Mouse (Mus musculus) intestine, embryonic 15.5 days (tissue): ENCODE measurements around the gene Ptpre. TPM values are rescaled to one million over a fixed set of nuclear protein-coding genes. Genes with fewer than 3 reads are reported as not detected.
"Not testable (repeated sequence)": the region's sequence is repeated elsewhere in the genome, so short reads cannot be mapped to it uniquely, and the experiment has no call there.

ENCODE experiments used
- ATAC-seq: fragments of 200-750 bp; cut with Nextera tagmentation; 2 replicates; pipeline ENCODE4 v1.8.0; 2017; ENCODE audit warnings: moderate TSS enrichment, moderate library complexity
- H3K27ac ChIP-seq: fragments of 300-500 bp; sonication (generic); 2 replicates; pipeline ENCODE4 v1.5.1; 2015; ENCODE audit warnings: mild to moderate bottlenecking, inconsistent platforms
- H3K27me3 ChIP-seq: fragments of 300-500 bp; sonication (generic); replicated peaks from 2 replicates; pipeline ENCODE4 v1.6.1; 2015; ENCODE audit warnings: inconsistent platforms
- H3K36me3 ChIP-seq: fragments of 300-500 bp; sonication (generic); 2 replicates; pipeline ENCODE4 v1.6.1; 2015; ENCODE audit warnings: inconsistent platforms
- H3K4me1 ChIP-seq: fragments of 300-500 bp; sonication (generic); replicated peaks from 2 replicates; pipeline ENCODE4 v1.6.1; 2015; ENCODE audit warnings: inconsistent platforms
- H3K4me2 ChIP-seq: fragments of 300-500 bp; sonication (generic); replicated peaks from 2 replicates; pipeline ENCODE4 v1.6.1; 2015; ENCODE audit warnings: mild to moderate bottlenecking, inconsistent platforms
- H3K4me3 ChIP-seq: fragments of 300-500 bp; sonication (generic); replicated peaks from 2 replicates; pipeline ENCODE4 v1.5.1; 2015; ENCODE audit warnings: inconsistent platforms
- H3K9ac ChIP-seq: fragments of 300-500 bp; sonication (generic); 2 replicates; pipeline ENCODE4 v1.6.1; 2015; ENCODE audit warnings: inconsistent platforms
- H3K9me3 ChIP-seq: fragments of 300-500 bp; sonication (generic); 2 replicates; pipeline ENCODE4 v1.6.1; 2016; ENCODE audit warnings: inconsistent platforms
- WGBS: fragments of 180-500 bp; shearing (Covaris S2); methylation state at CpG from one replicate; pipeline ENCODE4 v1.1.7; 2015; 5-methylcytosine and 5-hydroxymethylcytosine counted together
- polyA plus RNA-seq: library from polyadenylated mRNA; unstranded; fragments of >200 nt; fragmentation: Nextera tagmentation; extraction: Ambion mirVana; gene quantifications from 2 replicates; pipeline ENCODE4 v1.2.1, GENCODE M21; 2015

Gene Ptpre
- polyA plus RNA-seq, 1 experiment from 2014 or later = 2.6 TPM

DNA sequence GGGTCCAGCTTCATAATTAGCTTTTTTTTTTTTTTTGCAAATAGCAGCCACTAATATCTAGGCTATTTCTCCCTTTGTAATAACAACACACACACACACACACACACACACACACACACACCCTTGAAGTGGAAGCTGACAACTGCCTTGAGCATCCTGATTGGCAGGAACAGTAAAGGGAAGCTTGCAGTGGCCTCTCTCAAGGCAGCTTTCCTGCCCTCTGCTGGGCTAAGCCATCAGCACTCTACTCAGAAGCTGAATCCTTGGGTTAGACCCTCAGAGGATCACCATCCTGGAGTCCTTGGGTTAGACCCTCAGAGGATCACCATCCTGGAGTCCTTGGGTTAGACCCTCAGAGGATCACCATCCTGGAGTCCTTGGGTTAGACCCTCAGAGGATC, 79.2 kb downstream of the Ptpre start:
- not testable (repeated sequence) for H3K4me2 ChIP-seq, H3K36me3 ChIP-seq, H3K27ac ChIP-seq, H3K4me3 ChIP-seq, H3K9ac ChIP-seq, ATAC-seq, H3K4me1 ChIP-seq, H3K27me3 ChIP-seq, H3K9me3 ChIP-seq

DNA sequence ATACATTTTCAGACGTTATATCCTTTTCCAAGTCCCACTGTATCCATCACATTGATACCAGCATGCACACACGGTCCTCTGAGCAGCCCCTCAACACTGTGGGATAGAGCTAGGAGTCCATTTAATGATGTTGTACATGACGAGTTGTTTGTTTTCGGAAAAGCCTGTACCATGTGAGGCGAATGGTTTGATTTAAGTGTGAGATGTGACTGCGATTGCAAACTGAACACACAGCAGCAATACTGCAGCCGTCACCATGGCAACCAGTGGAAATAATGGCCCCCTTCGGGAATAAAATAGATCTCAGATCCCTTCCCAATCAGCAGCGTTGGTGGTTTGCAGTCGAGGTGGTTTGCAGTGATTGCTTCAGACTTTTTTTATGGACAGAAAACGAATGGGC, 80.5 kb downstream of the Ptpre start:
- no peak overlapping the region for H3K9ac ChIP-seq
- no peak overlapping the region for H3K4me3 ChIP-seq
- no peaks in the 10 kb centered on the region for H3K36me3 ChIP-seq
- H3K4me1 ChIP-seq = no peaks in the 10 kb centered on the region
- no peak overlapping the region for H3K27ac ChIP-seq
- no peak overlapping the region for H3K4me2 ChIP-seq
- ATAC-seq = no peak
- WGBS = 78% methylated on average over 11 of the region's 11 CpGs
- H3K27me3 ChIP-seq = no peaks in the 10 kb centered on the region
- no peaks in the 10 kb centered on the region for H3K9me3 ChIP-seq

DNA sequence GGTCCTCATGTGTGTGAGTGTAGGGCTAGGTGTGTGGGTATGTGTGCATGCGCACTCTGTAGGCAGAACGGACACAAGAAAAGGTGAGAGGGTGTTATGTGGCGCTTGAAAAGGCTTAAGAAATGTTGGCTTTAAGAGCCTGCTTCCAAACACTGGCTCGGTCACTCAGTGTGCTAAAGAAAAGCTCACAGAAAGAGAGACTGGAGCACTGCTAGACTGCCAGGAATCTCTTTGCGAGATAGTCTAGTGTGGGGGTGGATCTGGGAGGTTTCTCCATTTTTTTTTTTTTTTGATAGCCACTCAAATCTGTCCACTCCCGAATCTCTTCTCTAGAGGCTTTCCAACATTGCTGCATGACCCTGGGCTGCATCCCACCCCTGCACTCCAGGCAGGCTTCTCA, 84.4 kb downstream of the Ptpre start:
- Histone ChIP-seq H3K9ac (no peak overlapping the region), H3K4me1 (no peaks in the 10 kb centered on the region), H3K9me3 (no peaks in the 10 kb centered on the region), H3K27ac (no peak overlapping the region), H3K36me3 (no peaks in the 10 kb centered on the region), H3K4me2 (no peak overlapping the region), H3K27me3 (no peaks in the 10 kb centered on the region), H3K4me3 (no peak overlapping the region)
- WGBS = 55% methylated on average over 6 of the region's 6 CpGs
- ATAC-seq = no peak

DNA sequence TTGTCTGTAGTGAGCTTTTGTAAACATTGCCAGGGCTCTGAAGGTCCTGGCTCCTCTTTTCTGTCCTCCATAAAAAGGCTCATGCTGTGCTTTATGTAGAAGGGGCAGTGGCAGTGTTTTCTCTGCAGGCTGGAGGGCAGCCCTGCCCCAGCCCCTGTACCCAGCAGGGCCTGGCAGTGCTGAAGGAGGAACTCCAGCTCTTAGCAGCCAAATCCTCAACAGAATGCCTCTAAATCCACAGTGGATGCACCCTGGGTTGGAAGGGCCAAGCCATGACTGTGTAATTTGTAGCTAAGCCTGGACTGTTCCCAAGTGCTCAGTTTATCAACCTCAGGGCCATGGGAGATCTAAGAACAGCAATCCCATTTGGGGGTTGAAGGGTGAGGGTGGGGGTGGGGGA, 85.0 kb downstream of the Ptpre start:
- H3K4me3 ChIP-seq = no peak overlapping the region
- no peaks in the 10 kb centered on the region for H3K9me3 ChIP-seq
- H3K27ac ChIP-seq = no peak overlapping the region
- no peaks in the 10 kb centered on the region for H3K4me1 ChIP-seq
- no peak overlapping the region for H3K4me2 ChIP-seq
- no peak for ATAC-seq
- no peaks in the 10 kb centered on the region for H3K36me3 ChIP-seq
- H3K9ac ChIP-seq = no peak overlapping the region
- no peaks in the 10 kb centered on the region for H3K27me3 ChIP-seq

DNA sequence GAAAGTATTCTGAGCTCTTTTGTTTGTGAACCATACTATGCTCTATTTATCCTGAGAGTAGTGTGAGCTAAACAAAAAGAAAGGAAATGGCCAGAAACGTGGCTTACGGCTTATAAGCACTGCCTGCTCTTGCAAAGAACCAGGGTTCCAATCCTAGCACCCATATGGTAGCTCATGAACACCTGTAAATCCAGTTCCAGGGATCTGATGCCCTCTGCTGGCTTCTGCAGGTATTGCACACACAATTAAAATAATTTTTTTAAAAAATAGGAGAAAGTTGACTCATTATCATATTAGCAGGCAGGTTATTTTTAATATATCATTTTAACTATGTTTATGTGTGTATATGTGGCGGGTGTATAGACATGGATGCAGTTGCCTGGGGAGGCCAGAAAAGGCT, 87.6 kb downstream of the Ptpre start:
- no peak for ATAC-seq
- Histone ChIP-seq H3K9me3 (no peaks in the 10 kb centered on the region), H3K4me1 (0 out of 2 replicates have a peak, but pooled peaks cover 5% of the 10 kb centered on the region), H3K9ac (no peak overlapping the region), H3K27me3 (no peaks in the 10 kb centered on the region), H3K36me3 (no peaks in the 10 kb centered on the region), H3K27ac (no peak overlapping the region), H3K4me3 (no peak overlapping the region), H3K4me2 (no peak overlapping the region)
- 76% methylated on average over 3 of the region's 3 CpGs for WGBS

- Histone ChIP-seq H3K4me2 (no peak overlapping the region), H3K9ac (no peak overlapping the region), H3K27me3 (no peaks in the 10 kb centered on the region), H3K36me3 (no peaks in the 10 kb centered on the region), H3K9me3 (no peaks in the 10 kb centered on the region), H3K4me1 (0 out of 2 replicates have a peak, but pooled peaks cover 5% of the 10 kb centered on the region), H3K27ac (no peak overlapping the region), H3K4me3 (no peak overlapping the region)
- no peak for ATAC-seq
- 66% methylated on average over 7 of the region's 7 CpGs for WGBS
These were observed 91.1 kb downstream of the Ptpre start for GRCm38 (mm10) chr7:135628363-135628762.

DNA sequence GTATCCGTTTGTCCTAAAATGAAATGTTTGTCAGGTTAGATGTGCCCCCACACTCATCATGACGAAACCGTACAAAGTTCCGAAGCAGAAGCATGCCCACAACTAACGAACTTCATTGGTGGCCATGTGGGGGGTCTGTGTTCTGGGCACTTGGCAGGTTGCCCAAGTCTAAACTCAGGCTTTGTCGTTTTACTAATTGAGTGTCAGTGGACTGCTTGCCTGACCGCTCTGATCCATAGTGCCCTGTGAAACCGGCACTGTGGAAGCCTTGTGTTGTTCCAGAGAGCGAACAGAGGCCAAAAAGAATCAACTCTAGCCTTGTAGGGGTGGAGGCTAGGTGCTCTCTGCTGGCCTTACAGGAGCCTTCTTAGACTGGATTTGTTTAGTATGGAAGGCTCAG, 91.7 kb downstream of the Ptpre start:
- H3K4me2 ChIP-seq = no peak overlapping the region
- no peaks in the 10 kb centered on the region for H3K9me3 ChIP-seq
- H3K4me3 ChIP-seq = no peak overlapping the region
- WGBS = 47% methylated on average over 9 of the region's 9 CpGs
- no peak overlapping the region for H3K27ac ChIP-seq
- no peak for ATAC-seq
- no peak overlapping the region for H3K9ac ChIP-seq
- H3K4me1 ChIP-seq = 0 out of 2 replicates have a peak, but pooled peaks cover 5% of the 10 kb centered on the region
- no peaks in the 10 kb centered on the region for H3K27me3 ChIP-seq
- no peaks in the 10 kb centered on the region for H3K36me3 ChIP-seq

- Histone ChIP-seq H3K4me1 (0 out of 2 replicates have a peak, but pooled peaks cover 5% of the 10 kb centered on the region), H3K9me3 (no peaks in the 10 kb centered on the region), H3K27me3 (no peaks in the 10 kb centered on the region), H3K4me3 (no peak overlapping the region), H3K4me2 (no peak overlapping the region), H3K27ac (no peak overlapping the region), H3K9ac (no peak overlapping the region), H3K36me3 (no peaks in the 10 kb centered on the region)
- 53% methylated on average over 8 of the region's 8 CpGs for WGBS
- peak; percentile 70 for ATAC-seq
These were observed 94.7 kb downstream of the Ptpre start for GRCm38 (mm10) chr7:135631776-135632552.

GRCm38 (mm10) chr7:135632716-135633258, 95.5 kb downstream of the Ptpre start:
- Histone ChIP-seq H3K4me1 (0 out of 2 replicates have a peak, but pooled peaks cover 5% of the 10 kb centered on the region), H3K27me3 (no peaks in the 10 kb centered on the region), H3K27ac (no peak overlapping the region), H3K9me3 (no peaks in the 10 kb centered on the region), H3K9ac (no peak overlapping the region), H3K4me2 (no peak overlapping the region), H3K4me3 (no peak overlapping the region), H3K36me3 (no peaks in the 10 kb centered on the region)
- ATAC-seq = no peak
- 67% methylated on average over 7 of the region's 7 CpGs for WGBS

- Histone ChIP-seq H3K27ac (no peak overlapping the region), H3K36me3 (no peaks in the 10 kb centered on the region), H3K4me3 (no peak overlapping the region), H3K4me1 (no peaks in the 10 kb centered on the region), H3K9ac (no peak overlapping the region), H3K4me2 (no peak overlapping the region), H3K27me3 (no peaks in the 10 kb centered on the region), H3K9me3 (no peaks in the 10 kb centered on the region)
- ATAC-seq = no peak
- WGBS = 81% methylated on average over 16 of the region's 16 CpGs
These were observed 97.8 kb downstream of the Ptpre start for GRCm38 (mm10) chr7:135634851-135635624.

GRCm38 (mm10) chr7:135637406-135637980, 100.2 kb downstream of the Ptpre start:
- Histone ChIP-seq H3K4me1 (no peaks in the 10 kb centered on the region), H3K27ac (no peak overlapping the region), H3K4me2 (no peak overlapping the region), H3K27me3 (no peaks in the 10 kb centered on the region), H3K4me3 (no peak overlapping the region), H3K9me3 (no peaks in the 10 kb centered on the region), H3K36me3 (no peaks in the 10 kb centered on the region), H3K9ac (no peak overlapping the region)
- no peak for ATAC-seq
- WGBS = 55% methylated on average over 13 of the region's 13 CpGs

DNA sequence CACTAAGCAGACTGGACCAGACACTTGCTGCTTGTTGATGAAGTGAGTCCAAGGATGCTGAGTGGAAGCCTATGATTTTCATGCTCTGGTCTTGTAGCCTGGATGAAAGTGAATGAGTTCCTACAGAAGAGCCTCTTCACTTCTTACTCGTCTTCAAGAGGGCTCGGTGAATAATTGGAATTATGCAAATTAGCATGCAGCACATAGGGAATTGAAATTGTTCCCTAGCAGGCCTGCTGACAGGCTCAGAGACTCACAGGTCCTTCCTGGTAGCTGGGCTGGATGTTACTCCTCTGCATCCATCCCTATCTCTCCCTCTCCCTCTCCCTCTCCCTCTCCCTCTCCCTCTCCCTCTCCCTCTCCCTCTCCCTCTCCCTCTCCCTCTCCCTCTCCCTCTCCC, 102.1 kb downstream of the Ptpre start:
- 55% methylated on average over 2 of the region's 2 CpGs for WGBS

More for the DNA sequence above, 102.1 kb downstream of the Ptpre start:
- Histone ChIP-seq H3K36me3 (no peaks in the 10 kb centered on the region), H3K9ac (no peak overlapping the region), H3K4me2 (no peak overlapping the region), H3K27ac (no peak overlapping the region), H3K9me3 (no peaks in the 10 kb centered on the region), H3K4me3 (no peak overlapping the region), H3K27me3 (no peaks in the 10 kb centered on the region), H3K4me1 (no peaks in the 10 kb centered on the region)
- no peak for ATAC-seq
